Mouse (Mus musculus): ENCODE data around the gene Spg21. TPM values are rescaled to one million over a fixed set of nuclear protein-coding genes. Genes with fewer than 3 reads are reported as not detected.

The Spg21 gene
- polyA plus RNA-seq, 1 experiment from 2014 or later: 112 TPM

- H3K27me3 ChIP-seq (ENCODE audit: insufficient read depth, low read length): no peaks in the 10 kb centered on the region
- WGBS: 72% methylated on average over 8 of the region's 8 CpGs
- no peak for ATAC-seq (ENCODE audit: low FRiP score, low TSS enrichment)
- no peaks in the 10 kb centered on the region for H3K4me1 ChIP-seq (ENCODE audit: insufficient read depth, low read length)
- H3K4me2 ChIP-seq (replicated peaks; ENCODE audit: low read depth, low read length): no peak overlapping the region
- H3K4me3 ChIP-seq (ENCODE audit: low read length): no peak overlapping the region
- no peaks in the 10 kb centered on the region for H3K36me3 ChIP-seq (ENCODE audit: insufficient read depth, low read length)
- H3K27ac ChIP-seq (ENCODE audit: low read length): no peak overlapping the region
- no peak overlapping the region for H3K9ac ChIP-seq (replicated peaks; ENCODE audit: low read length)
- H3K9me3 ChIP-seq (ENCODE audit: low read length): no peaks in the 10 kb centered on the region
Observed at GRCm38 (mm10) chr9:65529659-65530058, 68.9 kb downstream of the Spg21 start.

GRCm38 (mm10) chr9:65531283-65531682 lies 70.5 kb downstream of the Spg21 start:
- Histone ChIP-seq H3K9ac (replicated peaks; ENCODE audit: low read length) (no peak overlapping the region), H3K9me3 (ENCODE audit: low read length) (no peaks in the 10 kb centered on the region), H3K4me2 (replicated peaks; ENCODE audit: low read depth, low read length) (no peak overlapping the region), H3K4me1 (ENCODE audit: insufficient read depth, low read length) (no peaks in the 10 kb centered on the region), H3K27me3 (ENCODE audit: insufficient read depth, low read length) (no peaks in the 10 kb centered on the region), H3K27ac (ENCODE audit: low read length) (no peak overlapping the region), H3K36me3 (ENCODE audit: insufficient read depth, low read length) (no peaks in the 10 kb centered on the region), H3K4me3 (ENCODE audit: low read length) (no peak overlapping the region)
- WGBS: 57% methylated on average over 5 of the region's 5 CpGs
- ATAC-seq (ENCODE audit: low FRiP score, low TSS enrichment): 0 out of 2 replicates have a peak, but pooled peaks have one; percentile 26

GRCm38 (mm10) chr9:65532986-65533385 lies 72.2 kb downstream of the Spg21 start:
- H3K4me1 ChIP-seq (ENCODE audit: insufficient read depth, low read length): no peaks in the 10 kb centered on the region
- H3K27ac ChIP-seq (ENCODE audit: low read length): no peak overlapping the region
- 50% methylated on average over 8 of the region's 8 CpGs for WGBS
- no peaks in the 10 kb centered on the region for H3K9me3 ChIP-seq (ENCODE audit: low read length)
- no peak overlapping the region for H3K9ac ChIP-seq (replicated peaks; ENCODE audit: low read length)
- H3K4me3 ChIP-seq (ENCODE audit: low read length): no peak overlapping the region
- ATAC-seq (ENCODE audit: low FRiP score, low TSS enrichment): no peak
- no peaks in the 10 kb centered on the region for H3K36me3 ChIP-seq (ENCODE audit: insufficient read depth, low read length)
- H3K27me3 ChIP-seq (ENCODE audit: insufficient read depth, low read length): no peaks in the 10 kb centered on the region
- no peak overlapping the region for H3K4me2 ChIP-seq (replicated peaks; ENCODE audit: low read depth, low read length)

DNA sequence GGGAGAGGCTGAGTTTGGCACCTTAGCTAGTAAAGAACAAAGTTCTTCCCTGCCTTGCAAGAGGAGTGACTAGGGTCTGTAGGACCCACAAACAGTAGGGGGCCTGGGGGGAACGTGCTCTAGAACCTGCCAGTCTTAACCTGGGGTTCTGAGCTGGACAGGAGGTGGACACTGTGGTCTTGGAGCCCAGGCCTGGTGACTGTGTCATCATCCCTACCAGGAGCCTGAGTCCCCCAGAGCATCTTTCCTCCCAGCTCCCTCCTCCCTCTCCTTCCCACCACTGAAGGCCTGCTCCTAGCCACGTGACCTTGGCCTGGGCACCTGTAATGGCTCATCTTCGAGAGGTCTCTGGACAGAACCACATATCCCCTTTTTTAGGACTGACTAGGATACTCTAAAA lies 73.4 kb downstream of the Spg21 start:
- Histone ChIP-seq H3K4me1 (ENCODE audit: insufficient read depth, low read length) (no peaks in the 10 kb centered on the region), H3K27me3 (ENCODE audit: insufficient read depth, low read length) (no peaks in the 10 kb centered on the region), H3K4me3 (ENCODE audit: low read length) (no peak overlapping the region), H3K27ac (ENCODE audit: low read length) (no peak overlapping the region), H3K9ac (replicated peaks; ENCODE audit: low read length) (no peak overlapping the region), H3K36me3 (ENCODE audit: insufficient read depth, low read length) (no peaks in the 10 kb centered on the region), H3K9me3 (ENCODE audit: low read length) (no peaks in the 10 kb centered on the region), H3K4me2 (replicated peaks; ENCODE audit: low read depth, low read length) (no peak overlapping the region)
- no peak for ATAC-seq (ENCODE audit: low FRiP score, low TSS enrichment)
- 95% methylated on average over 3 of the region's 3 CpGs for WGBS

GRCm38 (mm10) chr9:65535191-65535722 lies 74.5 kb downstream of the Spg21 start:
- Histone ChIP-seq H3K9me3 (ENCODE audit: low read length) (no peaks in the 10 kb centered on the region), H3K4me1 (ENCODE audit: insufficient read depth, low read length) (no peaks in the 10 kb centered on the region), H3K27me3 (ENCODE audit: insufficient read depth, low read length) (no peaks in the 10 kb centered on the region), H3K4me3 (ENCODE audit: low read length) (no peak overlapping the region), H3K4me2 (replicated peaks; ENCODE audit: low read depth, low read length) (no peak overlapping the region), H3K36me3 (ENCODE audit: insufficient read depth, low read length) (no peaks in the 10 kb centered on the region), H3K9ac (replicated peaks; ENCODE audit: low read length) (no peak overlapping the region), H3K27ac (ENCODE audit: low read length) (no peak overlapping the region)
- ATAC-seq (ENCODE audit: low FRiP score, low TSS enrichment): no peak
- 65% methylated on average over 3 of the region's 3 CpGs for WGBS

- Histone ChIP-seq H3K27ac (ENCODE audit: low read length) (no peak overlapping the region), H3K27me3 (ENCODE audit: insufficient read depth, low read length) (no peaks in the 10 kb centered on the region), H3K4me2 (replicated peaks; ENCODE audit: low read depth, low read length) (no peak overlapping the region), H3K36me3 (ENCODE audit: insufficient read depth, low read length) (no peaks in the 10 kb centered on the region), H3K9ac (replicated peaks; ENCODE audit: low read length) (no peak overlapping the region), H3K4me1 (ENCODE audit: insufficient read depth, low read length) (no peaks in the 10 kb centered on the region), H3K4me3 (ENCODE audit: low read length) (no peak overlapping the region), H3K9me3 (ENCODE audit: low read length) (no peaks in the 10 kb centered on the region)
- 87% methylated on average over 9 of the region's 11 CpGs for WGBS
- ATAC-seq (ENCODE audit: low FRiP score, low TSS enrichment): no peak
Observed at GRCm38 (mm10) chr9:65535789-65536469, 75.2 kb downstream of the Spg21 start.

GRCm38 (mm10) chr9:65536491-65536890 lies 75.7 kb downstream of the Spg21 start:
- no peaks in the 10 kb centered on the region for H3K27me3 ChIP-seq (ENCODE audit: insufficient read depth, low read length)
- H3K4me1 ChIP-seq (ENCODE audit: insufficient read depth, low read length): peaks cover 2% of the 10 kb centered on the region; the same call in 1 of the 2 replicates
- no peaks in the 10 kb centered on the region for H3K36me3 ChIP-seq (ENCODE audit: insufficient read depth, low read length)
- 86% methylated on average over 4 of the region's 4 CpGs for WGBS
- no peak overlapping the region for H3K4me2 ChIP-seq (replicated peaks; ENCODE audit: low read depth, low read length)
- no peak overlapping the region for H3K27ac ChIP-seq (ENCODE audit: low read length)
- no peaks in the 10 kb centered on the region for H3K9me3 ChIP-seq (ENCODE audit: low read length)
- no peak overlapping the region for H3K4me3 ChIP-seq (ENCODE audit: low read length)
- no peak overlapping the region for H3K9ac ChIP-seq (replicated peaks; ENCODE audit: low read length)
- no peak for ATAC-seq (ENCODE audit: low FRiP score, low TSS enrichment)

Other genes with a start within 250 kb of the Spg21 start
- gene Cilp, start 195.8 kb upstream of the Spg21 start, polyA plus RNA-seq (2015; fragmentation: Nextera tagmentation; extraction: Ambion mirVana): 0.76 and 0.82 TPM in 2 replicates
- gene Clpx, start 166.7 kb upstream of the Spg21 start, polyA plus RNA-seq (2015; fragmentation: Nextera tagmentation; extraction: Ambion mirVana): 54.5 and 56.7 TPM in 2 replicates
- 4.9 and 6.1 TPM in 2 replicates for gene Pdcd7, start 114.8 kb upstream of the Spg21 start, polyA plus RNA-seq (2015; fragmentation: Nextera tagmentation; extraction: Ambion mirVana)
- 0.17 and 0.19 TPM in 2 replicates for gene Ubap1l, start 99.9 kb upstream of the Spg21 start, polyA plus RNA-seq (2015; fragmentation: Nextera tagmentation; extraction: Ambion mirVana)
- gene Kbtbd13, start 69.3 kb upstream of the Spg21 start, polyA plus RNA-seq (2015; fragmentation: Nextera tagmentation; extraction: Ambion mirVana): 2.2 and 2.6 TPM in 2 replicates
- gene Rasl12, start 62.4 kb upstream of the Spg21 start, polyA plus RNA-seq (2015; fragmentation: Nextera tagmentation; extraction: Ambion mirVana): 15.0 and 18.0 TPM in 2 replicates
- gene Slc51b, start 38.0 kb upstream of the Spg21 start, polyA plus RNA-seq (2015; fragmentation: Nextera tagmentation; extraction: Ambion mirVana): 6.4 and 8.1 TPM in 2 replicates
- 23.0 and 25.1 TPM in 2 replicates for gene Mtfmt, start 25.2 kb upstream of the Spg21 start, polyA plus RNA-seq (2015; fragmentation: Nextera tagmentation; extraction: Ambion mirVana)
- not detected in 2 replicates for gene Ankdd1a, start 59.2 kb downstream of the Spg21 start, polyA plus RNA-seq (2015; fragmentation: Nextera tagmentation; extraction: Ambion mirVana)
- gene Plekho2, start 119.1 kb downstream of the Spg21 start, polyA plus RNA-seq (2015; fragmentation: Nextera tagmentation; extraction: Ambion mirVana): 18.7 and 19.4 TPM in 2 replicates
- gene Pif1, start 126.2 kb downstream of the Spg21 start, polyA plus RNA-seq (2015; fragmentation: Nextera tagmentation; extraction: Ambion mirVana): 15.5 and 16.9 TPM in 2 replicates
- gene Rbpms2, start 168.7 kb downstream of the Spg21 start, polyA plus RNA-seq (2015; fragmentation: Nextera tagmentation; extraction: Ambion mirVana): 34.4 and 36.3 TPM in 2 replicates
- 317 and 362 TPM in 2 replicates for gene Oaz2, start 207.1 kb downstream of the Spg21 start, polyA plus RNA-seq (2015; fragmentation: Nextera tagmentation; extraction: Ambion mirVana)

Measured in kidney, embryonic 16.5 days (tissue).